Mouse (Mus musculus) stomach, postnatal 0 days (tissue): ENCODE measurements around the gene Tomm22.

ENCODE experiments used
- CTCF ChIP-seq: IDR thresholded peaks from 2 replicates; pipeline ENCODE4 v1.5.1; 2016; ENCODE audit warnings: antibody characterized with exemption, low read depth, mild to moderate bottlenecking, moderate library complexity
- EP300 ChIP-seq: optimal IDR thresholded peaks from 2 replicates; pipeline ENCODE3; 2016; ENCODE audit warnings: antibody characterized with exemption

- no peak for TF ChIP-seq CTCF
- no peak for TF ChIP-seq EP300
These were observed 23.1 kb downstream of the Tomm22 start for GRCm38 (mm10) chr15:79693740-79694139.
